Mouse (Mus musculus): Measurements from ENCODE around the gene Cavin1.
"Not testable (repeated sequence)": the region's sequence is repeated elsewhere in the genome, so short reads cannot be mapped to it uniquely, and the experiment has no call there.

The Cavin1 gene

GRCm38 (mm10) chr11:100970557-100970937 is at the start of gene Cavin1:
Gene Cavin1 (minus strand): TSS chr11:100970887.
- peak in 1 of 2 experiments; percentile 43 for DNase-seq (ENCODE audit: low spot score in 2 of 2)

- no peak for DNase-seq (ENCODE audit: low spot score in 2 of 2)
Observed at GRCm38 (mm10) chr11:101011641-101012040, 41.0 kb upstream of the Cavin1 start.

DNA sequence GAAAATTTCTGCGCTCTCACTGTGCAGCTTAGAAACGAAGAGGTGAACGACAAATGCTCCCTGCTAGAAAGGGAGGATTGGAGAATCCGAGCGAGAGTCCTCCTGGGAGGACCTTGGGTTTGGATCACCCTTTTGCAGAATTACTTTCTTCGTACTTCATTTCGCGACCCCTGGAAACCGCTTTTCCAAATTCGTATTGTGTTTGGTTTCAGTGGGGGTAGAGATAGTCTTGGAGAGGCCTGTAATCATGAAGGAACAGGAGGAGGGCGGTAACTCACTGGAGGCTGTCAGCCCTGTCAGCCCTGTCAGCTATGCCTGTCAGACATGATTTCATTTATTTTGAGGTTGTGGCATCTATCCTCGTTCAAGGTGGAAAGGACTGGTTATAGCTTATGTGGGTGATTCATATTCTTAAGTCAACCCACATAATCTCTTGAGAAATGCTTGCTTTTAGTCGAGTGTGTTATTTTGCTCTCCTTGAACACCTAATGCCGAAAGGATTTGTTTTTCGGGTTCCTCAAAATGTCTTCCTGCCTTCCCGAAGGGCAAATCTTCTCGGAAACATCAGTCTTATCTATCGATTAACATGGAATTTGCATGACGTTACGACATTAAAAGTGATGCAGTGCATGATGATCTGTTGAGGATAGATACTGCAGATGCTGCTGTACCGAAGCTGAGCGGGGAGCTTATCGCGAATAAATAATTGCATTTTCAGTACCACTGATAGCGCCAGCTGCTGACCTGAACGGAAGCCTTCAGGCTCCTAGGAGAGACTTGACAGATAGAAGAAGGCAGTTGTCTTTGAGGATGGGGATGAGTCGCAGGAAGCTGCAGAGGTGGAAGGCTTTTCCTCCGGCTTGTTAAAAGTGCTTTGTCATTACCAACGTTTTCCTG is 39.4 kb upstream of the Cavin1 start:
- DNase-seq (ENCODE audit: low spot score in 2 of 2): no peak

DNA sequence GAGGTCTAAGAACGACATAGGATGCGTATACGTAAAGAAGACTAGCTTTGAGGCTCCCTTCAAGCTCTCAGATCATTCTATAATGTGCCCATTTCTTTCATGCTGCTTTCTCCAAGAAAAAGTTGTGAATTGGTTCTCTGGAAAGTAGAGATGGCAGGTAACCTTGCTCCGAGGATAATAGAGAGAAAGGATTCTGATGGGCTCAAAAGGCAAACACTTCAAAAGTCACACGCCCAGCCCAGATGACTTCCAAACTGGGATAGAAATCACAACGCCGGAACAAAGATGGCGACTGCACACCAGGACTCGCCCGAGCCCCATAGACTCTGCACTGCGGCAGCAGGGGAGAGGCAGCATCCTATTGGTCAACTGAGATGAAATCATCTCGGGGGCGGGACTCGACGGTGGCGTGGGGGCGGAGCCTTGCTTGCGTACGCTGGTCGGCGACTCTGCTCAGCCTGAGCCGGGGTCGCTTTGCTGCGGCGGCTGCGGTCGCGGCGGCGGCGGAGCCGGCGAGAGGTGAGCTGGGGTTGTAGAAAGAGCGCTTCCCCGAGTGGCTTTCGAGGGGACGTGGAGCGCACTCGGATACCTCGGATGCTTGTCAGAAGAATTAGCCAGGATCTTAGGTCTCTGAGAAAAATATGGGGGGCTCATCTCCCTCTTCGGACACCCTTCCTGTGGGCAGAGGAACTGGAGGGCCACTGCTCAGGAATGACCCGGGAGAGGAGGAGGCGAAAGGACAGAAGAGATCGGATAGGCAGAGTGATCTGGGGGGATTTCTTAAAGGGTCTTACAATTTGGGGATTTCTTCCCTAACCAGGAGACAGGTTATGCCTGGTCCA is 38.6 kb upstream of the Cavin1 start, which contains the start of gene Atp6v0a1:
Gene Atp6v0a1 (plus strand): TSS at position 407 of the 842 bp plus-strand sequence.
- peak; percentile 96 to 98 for DNase-seq (ENCODE audit: low spot score in 2 of 2)

GRCm38 (mm10) chr11:101008206-101009045 is 37.7 kb upstream of the Cavin1 start:
- no peak for DNase-seq (ENCODE audit: low spot score in 2 of 2)

GRCm38 (mm10) chr11:101003025-101003685 is 32.5 kb upstream of the Cavin1 start:
- DNase-seq (ENCODE audit: low spot score in 2 of 2): no peak

- DNase-seq (ENCODE audit: low spot score in 2 of 2): not testable (repeated sequence)
Observed at GRCm38 (mm10) chr11:101001875-101002552, 31.3 kb upstream of the Cavin1 start.

DNA sequence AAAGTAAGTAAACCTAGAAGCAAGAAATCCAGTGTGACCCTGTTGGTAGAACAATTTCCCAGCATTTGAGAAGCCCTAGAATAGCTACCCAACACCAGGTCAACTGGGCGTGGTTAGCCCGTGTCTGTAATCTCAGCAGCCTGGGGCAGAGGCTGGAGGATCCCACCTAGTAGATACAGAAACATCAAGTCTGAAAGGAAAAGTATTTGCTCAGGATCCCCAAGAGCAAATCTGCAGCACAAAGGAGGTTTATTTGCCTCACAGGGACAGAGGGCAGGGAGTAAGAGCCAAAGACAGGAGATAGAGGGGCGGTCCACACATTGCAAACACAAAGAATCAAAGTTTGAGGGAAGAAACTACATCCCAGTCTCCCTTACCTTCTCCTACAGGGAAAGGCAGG is 28.6 kb upstream of the Cavin1 start:
- no peak for DNase-seq (ENCODE audit: low spot score in 2 of 2)

- DNase-seq (ENCODE audit: low spot score in 2 of 2): no peak
Observed at GRCm38 (mm10) chr11:100998836-100999235, 28.1 kb upstream of the Cavin1 start.

- DNase-seq (ENCODE audit: low spot score in 2 of 2): no peak
Observed at GRCm38 (mm10) chr11:100996501-100996900, 25.8 kb upstream of the Cavin1 start.

- DNase-seq (ENCODE audit: low spot score in 2 of 2): no peak
Observed at GRCm38 (mm10) chr11:100994655-100995054, 24.0 kb upstream of the Cavin1 start.

GRCm38 (mm10) chr11:100994233-100994632 is 23.5 kb upstream of the Cavin1 start:
- no peak for DNase-seq (ENCODE audit: low spot score in 2 of 2)

DNA sequence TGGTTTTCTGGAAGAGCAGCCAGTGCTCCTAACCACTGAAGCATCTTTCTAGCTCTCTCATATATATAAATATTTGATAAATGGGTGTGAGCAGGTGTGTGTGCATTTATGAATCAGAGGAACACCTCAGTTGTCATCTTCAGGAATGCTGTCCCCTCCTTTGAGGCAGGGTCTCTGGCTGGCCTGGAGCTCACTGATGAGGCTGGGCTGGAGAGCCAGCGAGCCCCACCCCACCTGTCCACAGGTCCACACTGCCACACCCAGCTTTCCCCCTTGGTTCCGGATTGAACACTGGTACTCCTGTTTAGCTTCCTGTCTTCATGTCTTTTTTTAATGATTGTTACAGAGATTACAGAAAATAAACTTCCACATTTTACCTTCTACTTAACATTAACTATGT is 22.8 kb upstream of the Cavin1 start:
- no peak for DNase-seq (ENCODE audit: low spot score in 2 of 2)

- no peak for DNase-seq (ENCODE audit: low spot score in 2 of 2)
Observed at GRCm38 (mm10) chr11:100991027-100991534, 20.4 kb upstream of the Cavin1 start.

DNA sequence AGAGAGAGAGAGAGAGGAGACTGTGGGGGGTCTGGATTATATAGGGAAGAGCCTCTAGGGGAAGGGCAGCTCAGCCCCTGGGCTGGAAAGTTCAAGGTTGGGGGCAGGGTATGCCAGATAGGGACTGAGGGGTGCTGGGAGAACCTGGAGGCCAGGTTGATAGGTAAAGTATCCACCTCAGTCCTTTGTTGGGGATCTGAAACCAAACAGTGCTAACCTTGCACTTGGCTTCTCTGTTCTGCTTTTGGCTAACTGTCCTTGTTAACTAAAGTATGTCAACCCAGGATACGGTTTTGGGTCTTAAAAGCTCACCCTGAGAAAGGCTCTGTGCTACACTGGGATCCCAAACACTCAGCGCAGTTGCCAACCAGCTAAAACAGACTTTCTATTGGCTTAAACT is 19.0 kb upstream of the Cavin1 start:
- no peak for DNase-seq (ENCODE audit: low spot score in 2 of 2)

- no peak for DNase-seq (ENCODE audit: low spot score in 2 of 2)
Observed at GRCm38 (mm10) chr11:100988674-100989073, 18.0 kb upstream of the Cavin1 start.

DNA sequence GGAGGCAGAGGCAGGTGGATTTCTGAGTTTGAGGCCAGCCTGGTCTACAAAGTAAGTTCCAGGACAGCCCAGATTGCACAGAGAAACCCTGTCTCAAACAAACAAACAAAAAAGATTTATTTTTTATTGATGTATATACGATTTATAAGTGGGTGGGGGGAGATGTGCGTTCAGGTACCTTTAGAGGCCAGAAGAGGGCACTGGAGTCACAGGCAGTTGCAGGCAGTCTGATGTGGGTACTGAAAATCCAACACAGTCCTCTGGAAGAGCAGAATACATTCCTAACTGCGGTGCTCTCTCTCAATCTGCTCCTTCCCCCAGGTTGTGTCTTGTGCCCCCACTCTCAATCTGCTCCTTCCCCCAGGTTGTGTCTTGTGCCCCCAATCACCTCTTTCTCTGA is 14.9 kb upstream of the Cavin1 start:
- DNase-seq (ENCODE audit: low spot score in 2 of 2): no peak

DNA sequence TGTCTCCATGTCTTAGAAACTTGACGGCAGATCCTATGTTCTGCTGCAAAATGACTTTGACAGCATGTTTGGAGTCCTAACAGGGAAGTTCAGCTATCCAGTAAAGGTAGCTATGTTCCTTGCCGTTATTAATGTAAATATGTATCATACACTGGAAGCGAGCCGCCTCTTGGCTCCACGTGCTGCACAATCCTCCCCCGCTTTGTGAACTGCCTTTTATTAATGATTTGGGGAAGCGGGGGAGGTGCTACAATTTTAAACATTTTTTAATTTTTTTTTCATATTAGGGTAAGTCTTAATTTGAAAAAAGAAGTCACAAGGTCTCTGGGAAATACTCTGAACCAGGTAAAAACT is 13.1 kb upstream of the Cavin1 start:
- no peak for DNase-seq (ENCODE audit: low spot score in 2 of 2)

DNA sequence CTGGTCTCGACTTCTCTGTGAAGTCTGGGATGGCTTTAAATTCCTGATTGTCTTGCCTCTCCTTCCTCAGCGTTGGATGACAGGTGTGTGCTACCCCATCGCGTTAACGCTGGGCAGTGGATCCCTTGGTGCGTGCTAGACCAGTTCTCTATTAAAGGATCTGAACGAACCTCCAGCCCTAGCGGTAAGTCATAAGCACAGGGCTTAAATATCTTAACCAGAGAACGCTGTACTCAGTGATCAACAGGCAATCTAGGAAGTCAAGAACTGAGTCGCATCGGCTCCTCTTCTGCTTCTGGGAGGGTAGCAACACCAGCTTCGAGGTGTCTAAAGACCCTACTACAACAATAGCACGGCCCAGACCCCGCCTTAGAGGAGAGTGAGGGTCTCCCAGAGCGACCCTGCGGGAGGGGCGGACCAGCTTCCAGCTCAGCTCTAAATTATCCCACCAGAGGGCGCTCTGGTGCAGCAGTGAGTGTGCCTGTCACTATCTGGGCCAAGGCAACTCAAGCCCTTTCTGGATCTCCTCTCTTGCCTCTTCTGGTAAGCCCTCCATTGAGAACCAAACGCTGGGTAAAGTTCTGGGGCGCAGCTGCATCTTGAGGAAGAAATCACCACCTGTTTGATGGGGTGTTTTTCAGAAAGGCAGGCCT is 12.6 kb upstream of the Cavin1 start:
- DNase-seq (ENCODE audit: low spot score in 2 of 2): peak in 1 of 2 experiments; percentile 61

- no peak for DNase-seq (ENCODE audit: low spot score in 2 of 2)
Observed at GRCm38 (mm10) chr11:100982087-100982486, 11.4 kb upstream of the Cavin1 start.

Measured in frontal cortex, postnatal 14 days (tissue).